Mouse (Mus musculus): ENCODE data around the gene Ggn.
A peak's percentile ranks its signal among the peaks of the same experiment; 100 is the strongest.
"Not testable (repeated sequence)": the region's sequence is repeated elsewhere in the genome, so short reads cannot be mapped to it uniquely, and the experiment has no call there.

The Ggn gene

DNA sequence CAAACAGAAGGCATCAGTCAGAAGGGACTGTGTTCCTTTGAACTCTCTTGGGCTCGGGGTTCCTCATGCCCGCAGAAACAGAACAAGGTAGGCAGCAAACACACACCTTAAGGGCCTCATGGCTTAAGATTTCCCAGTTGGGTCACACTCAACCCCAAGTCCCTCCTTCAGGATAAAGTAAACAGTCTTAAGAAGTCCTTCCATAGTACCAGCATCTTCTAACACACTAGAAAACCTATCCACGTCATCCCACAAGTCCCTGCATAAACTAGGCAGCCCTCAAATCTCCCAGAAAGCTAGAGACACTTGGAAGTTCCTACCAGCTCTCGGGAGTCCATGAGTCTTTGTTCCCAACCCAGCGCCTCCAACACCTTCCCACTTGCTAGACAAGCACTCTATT lies 7.7 kb upstream of the Ggn start:
- no peak for DNase-seq (ENCODE audit: low spot score)

DNA sequence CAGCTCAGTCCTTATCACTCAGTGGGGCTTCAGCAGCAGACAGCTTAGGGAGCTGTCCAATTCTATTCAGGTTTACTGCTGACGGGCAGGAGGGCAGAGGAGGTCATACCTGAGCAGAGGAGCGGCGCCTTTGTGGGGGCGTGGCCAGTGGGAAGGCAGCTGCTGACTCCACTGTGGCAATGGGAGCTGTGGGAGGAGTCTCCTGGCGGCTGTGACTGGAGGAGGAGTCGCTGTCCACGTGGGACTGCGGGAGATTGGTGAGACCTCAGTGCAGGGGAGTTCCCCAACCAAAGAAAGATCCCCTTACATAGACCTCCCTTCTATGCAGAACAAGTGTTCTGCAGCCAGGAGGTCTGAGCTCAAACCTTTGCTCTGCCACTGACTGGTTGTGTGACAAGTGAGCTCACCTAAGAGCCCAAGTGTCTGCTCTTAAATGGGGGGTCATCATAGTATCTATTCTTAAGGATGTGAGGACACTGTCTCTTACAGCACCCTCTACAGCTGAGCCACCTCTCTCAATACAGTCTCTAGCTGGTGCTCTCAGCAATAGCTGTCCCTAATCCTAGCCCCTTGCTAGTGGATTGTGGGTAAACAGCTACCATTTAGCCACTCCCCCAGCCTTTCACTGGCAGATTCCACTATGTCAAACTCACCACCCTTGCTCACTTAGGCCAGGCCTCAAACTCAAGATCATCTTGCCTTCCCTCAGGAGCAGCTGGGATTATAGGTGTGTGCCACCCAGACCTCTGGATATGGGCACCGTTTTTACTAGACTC lies 7.1 kb upstream of the Ggn start:
- no peak for DNase-seq (ENCODE audit: low spot score)

DNA sequence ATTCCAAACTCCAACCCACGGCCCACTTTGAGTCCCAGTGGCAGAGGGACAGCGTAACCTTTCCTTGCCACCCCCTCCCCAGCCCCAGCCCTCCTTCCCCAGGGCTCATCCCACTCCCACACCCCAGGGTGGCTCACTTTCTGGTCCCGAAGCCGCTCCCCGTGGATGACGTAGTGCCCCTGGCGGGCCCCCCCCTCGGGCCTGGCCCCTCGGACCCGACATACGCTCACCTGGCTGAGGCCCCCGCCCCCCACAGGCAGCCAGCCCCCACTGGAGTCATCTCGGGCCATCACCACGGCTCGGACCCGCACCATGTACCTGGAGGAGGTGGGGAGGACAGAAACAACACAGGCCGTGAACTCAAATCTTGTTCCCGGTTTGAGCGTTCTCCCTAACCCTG lies 2.4 kb upstream of the Ggn start:
- DNase-seq (ENCODE audit: low spot score), result no peak

GRCm38 (mm10) chr7:29168121-29168695 lies 1.8 kb upstream of the Ggn start:
- DNase-seq (ENCODE audit: low spot score), result no peak

DNA sequence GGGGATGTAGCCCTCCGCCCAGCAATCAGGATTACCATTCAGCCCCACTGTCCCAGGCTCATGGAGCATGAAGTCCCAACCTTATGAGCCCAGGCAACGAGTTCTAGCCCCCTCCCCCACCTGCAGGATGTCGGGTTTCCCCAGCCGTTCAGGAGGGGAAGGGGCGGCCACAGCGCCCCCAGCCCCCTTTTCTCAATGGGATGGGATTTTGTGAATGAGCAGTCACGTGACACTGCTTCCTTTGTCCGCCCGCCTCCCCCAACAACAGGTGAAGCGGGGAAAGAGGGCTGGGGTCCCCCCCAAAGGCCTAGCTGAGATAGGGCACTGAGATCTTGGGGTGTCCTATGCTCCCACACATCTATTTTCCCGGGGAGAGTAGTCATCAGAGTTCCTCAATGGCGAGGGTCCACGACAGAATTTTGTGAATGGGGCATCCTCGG lies 1.2 kb upstream of the Ggn start:
- DNase-seq (ENCODE audit: low spot score), result no peak

- no peak for DNase-seq (ENCODE audit: low spot score)
These were observed 562 bp upstream of the Ggn start for GRCm38 (mm10) chr7:29169231-29170065.

DNA sequence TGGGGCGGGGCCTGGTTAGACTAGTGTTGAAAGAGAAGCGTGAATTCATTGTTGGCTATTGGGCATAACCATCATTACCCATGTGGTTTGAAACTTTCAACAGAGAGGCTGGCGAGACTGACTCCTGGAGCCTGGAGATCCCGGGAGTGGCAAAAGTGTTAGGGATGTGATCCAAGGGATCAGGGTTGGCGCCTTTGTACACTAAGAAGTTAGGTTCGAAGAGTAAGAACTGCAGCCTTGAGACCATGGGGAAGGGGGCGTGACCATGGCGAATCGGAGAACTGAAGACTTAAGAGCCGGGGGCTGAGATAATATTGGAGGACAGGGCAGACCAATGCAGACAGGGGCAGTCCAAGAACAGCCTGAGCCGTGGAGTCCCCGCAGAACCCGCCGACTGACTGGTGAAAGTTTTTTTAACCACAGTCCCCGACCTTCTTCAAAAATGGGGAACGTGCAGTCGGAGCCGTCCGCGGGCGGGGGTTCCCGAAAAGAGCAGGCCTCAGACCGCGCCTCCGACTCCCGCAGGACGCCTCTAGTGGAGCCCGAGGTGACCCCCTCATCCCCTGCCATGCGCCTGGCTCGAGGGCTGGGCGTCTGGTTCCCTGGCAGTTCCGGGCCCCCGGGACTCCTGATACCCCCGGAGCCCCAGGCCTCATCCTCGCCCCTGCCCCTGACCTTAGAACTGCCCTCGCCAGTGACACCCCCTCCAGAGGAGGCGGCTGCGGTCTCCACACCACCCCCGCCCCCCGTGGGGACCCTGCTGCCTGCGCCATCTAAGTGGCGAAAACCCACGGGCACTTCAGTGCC lies 948 bp downstream of the Ggn start:
- no peak for DNase-seq (ENCODE audit: low spot score)

GRCm38 (mm10) chr7:29171562-29172097 lies 1.6 kb downstream of the Ggn start:
- no peak for DNase-seq (ENCODE audit: low spot score)

- no peak for DNase-seq (ENCODE audit: low spot score)
These were observed 2.5 kb downstream of the Ggn start for GRCm38 (mm10) chr7:29172390-29173016.

- DNase-seq (ENCODE audit: low spot score), result no peak
These were observed 8.1 kb downstream of the Ggn start for GRCm38 (mm10) chr7:29178106-29178505.

- no peak for DNase-seq (ENCODE audit: low spot score)
These were observed 9.3 kb downstream of the Ggn start for GRCm38 (mm10) chr7:29179323-29179722.

- peak; percentile 81 for DNase-seq (ENCODE audit: low spot score)
These were observed 10.3 kb downstream of the Ggn start, which contains the start of gene Psmd8 for GRCm38 (mm10) chr7:29180077-29180853. TSS of gene Psmd8 (minus strand) at chr7:29180701.

DNA sequence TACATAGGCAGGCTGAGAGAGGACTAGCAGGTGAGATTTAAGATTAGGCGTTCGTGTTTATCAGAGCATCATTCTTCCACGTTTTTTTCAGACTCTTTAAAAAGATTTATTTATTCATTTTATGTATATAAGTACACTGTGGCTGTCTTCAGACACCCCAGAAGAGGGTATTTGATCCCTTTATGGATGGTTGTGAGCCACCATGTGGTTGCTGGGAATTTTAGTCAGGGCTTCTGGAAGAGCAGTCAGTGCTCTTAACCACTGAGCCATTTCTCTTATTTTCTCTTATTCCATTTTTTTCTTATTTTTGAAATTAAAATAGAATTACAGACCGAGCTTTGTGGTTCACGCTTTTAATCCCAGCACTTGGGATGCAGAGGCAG lies 10.8 kb downstream of the Ggn start:
- DNase-seq (ENCODE audit: low spot score), result no peak

- not testable (repeated sequence) for DNase-seq (ENCODE audit: low spot score)
These were observed 11.3 kb downstream of the Ggn start for GRCm38 (mm10) chr7:29181323-29181722.

DNA sequence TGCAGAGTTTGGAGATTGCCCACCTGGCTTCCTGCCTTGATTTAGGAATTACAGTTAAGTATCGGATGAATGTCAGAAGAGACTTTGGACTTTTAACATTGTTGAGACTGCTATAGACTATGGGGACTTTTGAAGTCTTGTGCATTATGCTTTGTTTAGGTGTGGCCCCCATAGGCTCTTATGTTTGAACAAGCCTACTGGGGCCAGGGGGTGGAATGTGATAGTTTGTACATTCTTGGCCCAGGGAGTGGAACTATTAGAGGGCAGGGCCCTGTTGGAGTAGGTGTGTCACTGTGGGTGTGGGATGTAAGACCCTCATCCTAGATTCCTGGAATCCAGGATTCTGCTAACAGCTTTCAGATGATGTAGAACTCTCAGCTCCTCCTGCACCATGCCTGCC lies 24.2 kb downstream of the Ggn start:
- not testable (repeated sequence) for DNase-seq (ENCODE audit: low spot score)

- no peak for DNase-seq (ENCODE audit: low spot score)
These were observed 32.6 kb downstream of the Ggn start for GRCm38 (mm10) chr7:29202577-29202976.

- not testable (repeated sequence) for DNase-seq (ENCODE audit: low spot score)
These were observed 41.0 kb downstream of the Ggn start for GRCm38 (mm10) chr7:29211013-29211412.

- DNase-seq (ENCODE audit: low spot score), result peak; percentile 41
These were observed 41.6 kb downstream of the Ggn start for GRCm38 (mm10) chr7:29211415-29212198.

GRCm38 (mm10) chr7:29212199-29212765 lies 42.3 kb downstream of the Ggn start:
- DNase-seq (ENCODE audit: low spot score), result no peak

Data from urinary bladder, postnatal 10 days (tissue).